Mouse (Mus musculus) thymus, adult 18-20 months (tissue): Measurements from ENCODE around the gene Ipo11.

Source experiments
- DNase-seq, 2 experiments: peaks; one replicate each; pipeline ENCODE4 v3.0.0; 2022; ENCODE audit warnings: mixed read lengths in 2 of 2

Gene Ipo11

GRCm38 (mm10) chr13:106894284-106894683 is 42.5 kb downstream of the Ipo11 start:
- no peak for DNase-seq

- DNase-seq: no peak
Observed at GRCm38 (mm10) chr13:106893701-106894100, 43.1 kb downstream of the Ipo11 start.

- no peak for DNase-seq
Observed at GRCm38 (mm10) chr13:106893196-106893595, 43.6 kb downstream of the Ipo11 start.

GRCm38 (mm10) chr13:106887364-106887763 is 49.4 kb downstream of the Ipo11 start:
- DNase-seq: no peak

GRCm38 (mm10) chr13:106884249-106884648 is 52.5 kb downstream of the Ipo11 start:
- DNase-seq: no peak

GRCm38 (mm10) chr13:106876278-106876677 is 60.5 kb downstream of the Ipo11 start:
- no peak for DNase-seq

GRCm38 (mm10) chr13:106865547-106865946 is 71.2 kb downstream of the Ipo11 start:
- no peak for DNase-seq

GRCm38 (mm10) chr13:106858779-106859178 is 78.0 kb downstream of the Ipo11 start:
- DNase-seq: no peak

GRCm38 (mm10) chr13:106856556-106856955 is 80.2 kb downstream of the Ipo11 start:
- no peak for DNase-seq

- no peak for DNase-seq
Observed at GRCm38 (mm10) chr13:106847534-106847933, 89.2 kb downstream of the Ipo11 start.

GRCm38 (mm10) chr13:106844928-106845327 is 91.8 kb downstream of the Ipo11 start:
- no peak for DNase-seq

GRCm38 (mm10) chr13:106842542-106842941 is 94.2 kb downstream of the Ipo11 start:
- no peak for DNase-seq

- DNase-seq: no peak
Observed at GRCm38 (mm10) chr13:106838778-106839177, 98.0 kb downstream of the Ipo11 start.

- no peak for DNase-seq
Observed at GRCm38 (mm10) chr13:106836527-106836879, 100.3 kb downstream of the Ipo11 start.

GRCm38 (mm10) chr13:106835844-106836526 is 100.8 kb downstream of the Ipo11 start:
- DNase-seq: peak; percentile 12 to 35

- no peak for DNase-seq
Observed at GRCm38 (mm10) chr13:106830029-106830428, 106.7 kb downstream of the Ipo11 start.

GRCm38 (mm10) chr13:106829327-106829997 is 107.3 kb downstream of the Ipo11 start:
- DNase-seq: no peak

GRCm38 (mm10) chr13:106825618-106826017 is 111.1 kb downstream of the Ipo11 start:
- no peak for DNase-seq

- no peak for DNase-seq
Observed at GRCm38 (mm10) chr13:106823875-106824191, 112.9 kb downstream of the Ipo11 start.

GRCm38 (mm10) chr13:106823121-106823874 is 113.5 kb downstream of the Ipo11 start:
- DNase-seq: no peak

- DNase-seq: no peak
Observed at GRCm38 (mm10) chr13:106820149-106820548, 116.6 kb downstream of the Ipo11 start.

- no peak for DNase-seq
Observed at GRCm38 (mm10) chr13:106819749-106820148, 117.0 kb downstream of the Ipo11 start.

GRCm38 (mm10) chr13:106817066-106817465 is 119.7 kb downstream of the Ipo11 start:
- DNase-seq: no peak

- no peak for DNase-seq
Observed at GRCm38 (mm10) chr13:106813519-106813918, 123.2 kb downstream of the Ipo11 start.
